ENCODE assay signal across 22 mouse cellular contexts in genomic region chr11:100879321-100880078, GRCm38 (mm10). TPM values are rescaled to one million over a fixed set of nuclear protein-coding genes. Genes with fewer than 3 reads are reported as not detected.
DNase-seq lines count a peak whose midpoint lies in the region; ATAC-seq and TF ChIP-seq lines count a peak whose summit lies in the region.
"Had no signal": no experiment of that assay in that cellular context is flagged by ENCODE, and none has a peak within 500 bp of the region (broad histone marks: within the 10 kb centered on the region; RNA-seq: fewer than 3 reads in every experiment).

No protein-coding gene starts in this region.

- no peaks in the 10 kb centered on the region for H3K36me3 ChIP-seq in testis, adult 2 months (ENCODE audit: control insufficient read depth, insufficient read depth, low read length)
- H3K36me3 ChIP-seq in liver, embryonic 16.5 days (ENCODE audit: control insufficient read depth, insufficient read depth), result peaks cover 9% of the 10 kb centered on the region
- peaks cover 3% of the 10 kb centered on the region; the same call in 1 of the 2 replicates for H3K36me3 ChIP-seq in stomach, embryonic 16.5 days (ENCODE audit: control insufficient read depth, insufficient read depth, low read length)
- H3K36me3 ChIP-seq in kidney, adult 2 months (ENCODE audit: control insufficient read depth, insufficient read depth, low read length), result no peaks in the 10 kb centered on the region
- H3K36me3 ChIP-seq: embryonic facial prominence, embryonic 10.5 days; hindbrain, embryonic 15.5 days; limb, embryonic 12.5 days; midbrain, embryonic 10.5 days had no signal

- no peaks in the 10 kb centered on the region for H3K9me3 ChIP-seq in liver, embryonic 16.5 days (replicated peaks; ENCODE audit: control insufficient read depth, low read length)
- H3K9me3 ChIP-seq in stomach, embryonic 16.5 days (replicated peaks; ENCODE audit: control insufficient read depth, low read length), result no peaks in the 10 kb centered on the region
- H3K9me3 ChIP-seq: embryonic facial prominence, embryonic 10.5 days; hindbrain, embryonic 15.5 days; limb, embryonic 12.5 days; midbrain, embryonic 10.5 days had no signal

- no peak overlapping the region for H3K9ac ChIP-seq in liver, embryonic 16.5 days (ENCODE audit: low read depth, low read length)
- H3K9ac ChIP-seq in stomach, embryonic 16.5 days (ENCODE audit: low read length), result no peak overlapping the region
- H3K9ac ChIP-seq: forebrain, postnatal 0 days; hindbrain, embryonic 15.5 days; limb, embryonic 12.5 days; lung, embryonic 14.5 days had no signal

- H3K4me3 ChIP-seq in testis, adult 2 months (ENCODE audit: control insufficient read depth, low read depth, low read length), result peak overlapping the region; percentile 88; the same call in 1 of the 2 replicates
- no peak overlapping the region for H3K4me3 ChIP-seq in liver, embryonic 16.5 days (ENCODE audit: low read depth, low read length)
- no peak overlapping the region for H3K4me3 ChIP-seq in stomach, embryonic 16.5 days (replicated peaks; ENCODE audit: low read length)
- no peak overlapping the region for H3K4me3 ChIP-seq in left cerebral cortex, adult 2 months
- no peak overlapping the region for H3K4me3 ChIP-seq in kidney, adult 2 months (ENCODE audit: insufficient read depth, low read depth, low read length)
- H3K4me3 ChIP-seq: embryonic facial prominence, embryonic 10.5 days; heart, adult 2 months; hindbrain, embryonic 15.5 days; limb, embryonic 12.5 days; midbrain, embryonic 10.5 days had no signal

- no peak for DNase-seq in testis, postnatal 14 days (ENCODE audit: low spot score)
- peak; percentile 37 for DNase-seq in liver
- no peak for DNase-seq in spleen, postnatal 14 days (ENCODE audit: low spot score in 2 of 2)
- DNase-seq in left cerebral cortex, adult 2 months (ENCODE audit: extremely low spot score in 1 of 2, low spot score in 2 of 2), result no peak
- DNase-seq in kidney, adult 2 months, result no peak
- DNase-seq: adrenal gland, postnatal 14 days; cerebellum, adult 9-10 months; forebrain, postnatal 0 days; gastrocnemius, postnatal 25 days; heart, adult 2 months; kidney, postnatal 25 days; layer of hippocampus, postnatal 36 days; lung, embryonic 14.5 days; thymus, adult 18-20 months had no signal

- peaks cover 21% of the 10 kb centered on the region for H3K4me1 ChIP-seq in testis, adult 2 months (ENCODE audit: control insufficient read depth, insufficient read depth, low read length)
- peaks cover 17% of the 10 kb centered on the region for H3K4me1 ChIP-seq in liver, embryonic 16.5 days (ENCODE audit: control insufficient read depth, low read depth, low read length)
- H3K4me1 ChIP-seq in stomach, embryonic 16.5 days (ENCODE audit: control insufficient read depth, insufficient read depth, low read length), result 0 out of 2 replicates have a peak, but pooled peaks cover 3% of the 10 kb centered on the region
- H3K4me1 ChIP-seq in kidney, adult 2 months (ENCODE audit: control insufficient read depth, insufficient read depth, low read length), result peaks cover 3% of the 10 kb centered on the region; the same call in 1 of the 2 replicates
- H3K4me1 ChIP-seq: embryonic facial prominence, embryonic 10.5 days; hindbrain, embryonic 15.5 days; limb, embryonic 12.5 days; midbrain, embryonic 10.5 days had no signal

- H3K27me3 ChIP-seq in testis, adult 2 months (ENCODE audit: control insufficient read depth, insufficient read depth, low read length), result no peaks in the 10 kb centered on the region
- H3K27me3 ChIP-seq in liver, embryonic 16.5 days (ENCODE audit: control insufficient read depth, insufficient read depth, low read depth, low read length), result no peaks in the 10 kb centered on the region
- H3K27me3 ChIP-seq in stomach, embryonic 16.5 days (ENCODE audit: control insufficient read depth, insufficient read depth, low read length), result no peaks in the 10 kb centered on the region
- no peaks in the 10 kb centered on the region for H3K27me3 ChIP-seq in kidney, adult 2 months (replicated peaks; ENCODE audit: control insufficient read depth, insufficient read depth, low read length)
- H3K27me3 ChIP-seq: hindbrain, embryonic 15.5 days; limb, embryonic 12.5 days had no signal

- H3K4me2 ChIP-seq in liver, embryonic 16.5 days (ENCODE audit: low read depth, low read length), result no peak overlapping the region
- H3K4me2 ChIP-seq in stomach, embryonic 16.5 days (ENCODE audit: low read depth, low read length), result no peak overlapping the region
- H3K4me2 ChIP-seq: hindbrain, embryonic 15.5 days; limb, embryonic 12.5 days; lung, embryonic 14.5 days had no signal

- H3K27ac ChIP-seq in testis, adult 2 months (ENCODE audit: control insufficient read depth, insufficient read depth, low read depth, low read length), result no peak overlapping the region
- H3K27ac ChIP-seq in liver, embryonic 16.5 days (ENCODE audit: low read length), result no peak overlapping the region; the same call in 1 of the 2 replicates
- peak overlapping the region; percentile 46 for H3K27ac ChIP-seq in stomach, embryonic 16.5 days (ENCODE audit: low read length)
- no peak overlapping the region for H3K27ac ChIP-seq in left cerebral cortex, adult 2 months
- H3K27ac ChIP-seq in kidney, adult 2 months (ENCODE audit: insufficient read depth, low read depth, low read length), result no peak overlapping the region
- H3K27ac ChIP-seq: embryonic facial prominence, embryonic 10.5 days; heart, adult 2 months; hindbrain, embryonic 15.5 days; limb, embryonic 12.5 days; midbrain, embryonic 10.5 days had no signal

- ATAC-seq in liver, embryonic 16.5 days (ENCODE audit: low read depth), result peak; percentile 69
- peak; percentile 89 for ATAC-seq in stomach, embryonic 16.5 days (ENCODE audit: insufficient read depth, low FRiP score)
- ATAC-seq: forebrain, postnatal 0 days; intestine, embryonic 16.5 days had no signal

- intact Hi-C loops in left cerebral cortex, adult 2 months (cut with DNase I), result no loop called here

- WGBS in liver, embryonic 16.5 days (ENCODE audit: insufficient replicate concordance), result 33% methylated on average over 15 of the region's 15 CpGs
- WGBS in stomach, embryonic 16.5 days, result 68% methylated on average over 15 of the region's 15 CpGs
- whole genome bisulfite sequencing in kidney, adult 2 months, result 76% methylated on average over 15 of the region's 15 CpGs

- no peak for TF ChIP-seq CTCF in testis, adult 2 months (IDR thresholded peaks at IDR 0.05; ENCODE audit: control insufficient read depth, insufficient read depth, insufficient replicate concordance, low read depth, low read length)
- no peak for TF ChIP-seq CTCF in left cerebral cortex, adult 2 months (IDR thresholded peaks at IDR 0.05)
- no peak for TF ChIP-seq CTCF in kidney, adult 2 months (conservative IDR thresholded peaks at IDR 0.05; ENCODE audit: insufficient read depth, insufficient read length, low read depth, low read length)

- no peak for TF ChIP-seq POLR2A in testis, adult 2 months (IDR thresholded peaks at IDR 0.05; ENCODE audit: control insufficient read depth, low read depth, low read length)
- no peak for TF ChIP-seq POLR2A in kidney, adult 2 months (IDR thresholded peaks at IDR 0.05; ENCODE audit: low read depth, low read length)

RNA-seq across cellular contexts. Expression of gene Stat5a, which starts 20.3 kb away (rescaled TPM):
- polyA plus RNA-seq in testis, adult 2 months (2012; rRNA removed), result 4.0 and 6.6 TPM in 2 replicates
- 8.1 and 8.3 TPM in 2 replicates for polyA plus RNA-seq in liver, embryonic 16.5 days (2015; fragmentation: Nextera tagmentation; extraction: Ambion mirVana)
- polyA plus RNA-seq in stomach, embryonic 16.5 days (2015; fragmentation: Nextera tagmentation; extraction: Ambion mirVana), result 12.0 and 14.0 TPM in 2 replicates
- 1 to 10 TPM; 1.7 to 2.0 TPM for total RNA-seq in left cerebral cortex, adult 2 months (2021)
- polyA plus RNA-seq in kidney, adult 2 months (2012; rRNA removed), result 15.8 and 16.6 TPM in 2 replicates

RNA-seq across cellular contexts. Expression of gene Stat5b, which starts 29.0 kb away (rescaled TPM):
- 1.9 and 2.4 TPM in 2 replicates for polyA plus RNA-seq in testis, adult 2 months (2012; rRNA removed)
- 21.8 and 22.6 TPM in 2 replicates for polyA plus RNA-seq in liver, embryonic 16.5 days (2015; fragmentation: Nextera tagmentation; extraction: Ambion mirVana)
- 26.2 and 27.4 TPM in 2 replicates for polyA plus RNA-seq in stomach, embryonic 16.5 days (2015; fragmentation: Nextera tagmentation; extraction: Ambion mirVana)
- total RNA-seq in left cerebral cortex, adult 2 months (2021), result 10 to 100 TPM; 23.6 to 25.0 TPM
- 23.2 and 24.0 TPM in 2 replicates for polyA plus RNA-seq in kidney, adult 2 months (2012; rRNA removed)

RNA-seq across cellular contexts. Expression of gene Stat3, which starts 59.8 kb away (rescaled TPM):
- 25.0 and 30.2 TPM in 2 replicates for polyA plus RNA-seq in testis, adult 2 months (2012; rRNA removed)
- polyA plus RNA-seq in liver, embryonic 16.5 days (2015; fragmentation: Nextera tagmentation; extraction: Ambion mirVana), result 32.8 and 39.2 TPM in 2 replicates
- polyA plus RNA-seq in stomach, embryonic 16.5 days (2015; fragmentation: Nextera tagmentation; extraction: Ambion mirVana), result 47.2 and 56.1 TPM in 2 replicates
- total RNA-seq in left cerebral cortex, adult 2 months (2021), result 10 to 100 TPM; 35.7 to 40.9 TPM
- 55.5 and 57.2 TPM in 2 replicates for polyA plus RNA-seq in kidney, adult 2 months (2012; rRNA removed)
